Mouse (Mus musculus) liver, embryonic 13.5 days (tissue): ENCODE data around the gene Tcp10c. TPM values are rescaled to one million over a fixed set of nuclear protein-coding genes. Genes with fewer than 3 reads are reported as not detected.
"Not testable (repeated sequence)": the region's sequence is repeated elsewhere in the genome, so short reads cannot be mapped to it uniquely, and the experiment has no call there.

Experiments
- ATAC-seq: fragments of 200-750 bp; cut with Nextera tagmentation; 2 replicates; pipeline ENCODE4 v1.8.0; 2017; ENCODE audit warnings: low read depth, mild to moderate bottlenecking, moderate number of reproducible peaks, moderate library complexity
- DNase-seq: peaks from one replicate; pipeline ENCODE4 v3.0.0; 2022
- H3K27ac ChIP-seq: fragments of 300-500 bp; sonication (generic); 2 replicates; pipeline ENCODE4 v1.5.1; 2015; ENCODE audit warnings: moderate library complexity, mild to moderate bottlenecking, inconsistent platforms
- H3K27me3 ChIP-seq: fragments of 300-500 bp; sonication (generic); 2 replicates; pipeline ENCODE4 v1.6.1; 2015; ENCODE audit warnings: mild to moderate bottlenecking, inconsistent platforms
- H3K36me3 ChIP-seq: fragments of 300-500 bp; sonication (generic); 2 replicates; pipeline ENCODE4 v1.6.1; 2015; ENCODE audit warnings: mild to moderate bottlenecking, inconsistent platforms
- H3K4me1 ChIP-seq: fragments of 300-500 bp; sonication (generic); replicated peaks from 2 replicates; pipeline ENCODE4 v1.6.1; 2015; ENCODE audit warnings: inconsistent platforms
- H3K4me2 ChIP-seq: fragments of 300-500 bp; sonication (generic); 2 replicates; pipeline ENCODE4 v1.6.1; 2015; ENCODE audit warnings: inconsistent platforms, mild to moderate bottlenecking, moderate library complexity
- H3K4me3 ChIP-seq: fragments of 300-500 bp; sonication (generic); replicated peaks from 2 replicates; pipeline ENCODE4 v1.5.1; 2015; ENCODE audit warnings: mild to moderate bottlenecking, inconsistent platforms
- H3K9ac ChIP-seq: fragments of 300-500 bp; sonication (generic); 2 replicates; pipeline ENCODE4 v1.6.1; 2015; ENCODE audit warnings: mild to moderate bottlenecking, inconsistent platforms
- H3K9me3 ChIP-seq: fragments of 300-500 bp; sonication (generic); replicated peaks from 2 replicates; pipeline ENCODE4 v1.6.1; 2016; ENCODE audit warnings: inconsistent platforms
- WGBS: fragments of 180-500 bp; shearing (Covaris S2); methylation state at CpG from one replicate; pipeline ENCODE4 v1.1.7; 2015; ENCODE audit not compliant: insufficient replicate concordance; 5-methylcytosine and 5-hydroxymethylcytosine counted together
- polyA plus RNA-seq: library from polyadenylated mRNA; unstranded; fragments of >200 nt; fragmentation: Nextera tagmentation; extraction: Ambion mirVana; gene quantifications from 2 replicates; pipeline ENCODE4 v1.2.1, GENCODE M21; 2015

Tcp10c gene
- polyA plus RNA-seq, 1 experiment from 2014 or later = not detected

- ATAC-seq, H3K27me3 ChIP-seq, H3K4me2 ChIP-seq, H3K36me3 ChIP-seq, H3K27ac ChIP-seq, H3K9me3 ChIP-seq, DNase-seq, H3K9ac ChIP-seq, H3K4me1 ChIP-seq, H3K4me3 ChIP-seq: not testable (repeated sequence)
- 68% methylated on average over 4 of the region's 5 CpGs for WGBS
Measured at GRCm38 (mm10) chr17:13349563-13349962, 4.8 kb upstream of the Tcp10c start.

- H3K27me3 ChIP-seq, H3K36me3 ChIP-seq, H3K27ac ChIP-seq, DNase-seq, H3K4me3 ChIP-seq, H3K4me1 ChIP-seq, ATAC-seq, H3K9ac ChIP-seq, H3K4me2 ChIP-seq: not testable (repeated sequence)
- H3K9me3 ChIP-seq = peaks cover 21% of the 10 kb centered on the region
- WGBS = 63% methylated on average over 8 of the region's 8 CpGs
Measured at GRCm38 (mm10) chr17:13353249-13353648, 1.1 kb upstream of the Tcp10c start.

GRCm38 (mm10) chr17:13362489-13362888 lies 8.1 kb downstream of the Tcp10c start:
- H3K9ac ChIP-seq, DNase-seq, H3K36me3 ChIP-seq, ATAC-seq, H3K27ac ChIP-seq, H3K4me2 ChIP-seq, H3K4me3 ChIP-seq, H3K27me3 ChIP-seq, H3K4me1 ChIP-seq: not testable (repeated sequence)
- peaks cover 17% of the 10 kb centered on the region for H3K9me3 ChIP-seq
- 65% methylated on average over 2 of the region's 2 CpGs for WGBS

GRCm38 (mm10) chr17:13363773-13364172 lies 9.4 kb downstream of the Tcp10c start:
- peaks cover 22% of the 10 kb centered on the region for H3K9me3 ChIP-seq
- H3K9ac ChIP-seq, ATAC-seq, H3K4me1 ChIP-seq, H3K27me3 ChIP-seq, H3K4me3 ChIP-seq, H3K36me3 ChIP-seq, H3K27ac ChIP-seq, DNase-seq, H3K4me2 ChIP-seq: not testable (repeated sequence)
- 73% methylated on average over 4 of the region's 5 CpGs for WGBS

- WGBS = 66% methylated on average over 9 of the region's 9 CpGs
- H3K4me3 ChIP-seq = not testable (repeated sequence)
Measured at GRCm38 (mm10) chr17:13364196-13364595, 9.8 kb downstream of the Tcp10c start.

GRCm38 (mm10) chr17:13367181-13367580 lies 12.8 kb downstream of the Tcp10c start:
- H3K27ac ChIP-seq, H3K4me3 ChIP-seq, H3K4me2 ChIP-seq, H3K36me3 ChIP-seq, H3K9ac ChIP-seq, ATAC-seq, H3K4me1 ChIP-seq, H3K27me3 ChIP-seq, DNase-seq: not testable (repeated sequence)
- 76% methylated on average over 9 of the region's 9 CpGs for WGBS
- peaks cover 22% of the 10 kb centered on the region for H3K9me3 ChIP-seq

More at GRCm38 (mm10) chr17:13364196-13364595, 9.8 kb downstream of the Tcp10c start:
- not testable (repeated sequence) for ATAC-seq, H3K27me3 ChIP-seq, H3K4me1 ChIP-seq, H3K4me2 ChIP-seq, H3K36me3 ChIP-seq, DNase-seq, H3K27ac ChIP-seq, H3K9ac ChIP-seq
- peaks cover 24% of the 10 kb centered on the region for H3K9me3 ChIP-seq

GRCm38 (mm10) chr17:13368658-13369057 lies 14.3 kb downstream of the Tcp10c start:
- not testable (repeated sequence) for H3K4me3 ChIP-seq, H3K36me3 ChIP-seq, H3K9ac ChIP-seq, H3K4me2 ChIP-seq, DNase-seq, H3K27me3 ChIP-seq, H3K27ac ChIP-seq, H3K4me1 ChIP-seq, ATAC-seq
- WGBS = 70% methylated on average over 7 of the region's 7 CpGs
- H3K9me3 ChIP-seq = peaks cover 18% of the 10 kb centered on the region

GRCm38 (mm10) chr17:13370746-13371145 lies 16.4 kb downstream of the Tcp10c start:
- H3K9me3 ChIP-seq = peaks cover 13% of the 10 kb centered on the region
- not testable (repeated sequence) for DNase-seq, H3K4me1 ChIP-seq, H3K9ac ChIP-seq, ATAC-seq, H3K4me3 ChIP-seq, H3K36me3 ChIP-seq, H3K27ac ChIP-seq, H3K27me3 ChIP-seq, H3K4me2 ChIP-seq
- WGBS = 59% methylated on average over 6 of the region's 6 CpGs

- not testable (repeated sequence) for H3K9me3 ChIP-seq, H3K9ac ChIP-seq, DNase-seq, H3K27ac ChIP-seq, H3K4me1 ChIP-seq, ATAC-seq, H3K4me3 ChIP-seq, H3K4me2 ChIP-seq, H3K36me3 ChIP-seq, H3K27me3 ChIP-seq
- 59% methylated on average over 3 of the region's 3 CpGs for WGBS
Measured at GRCm38 (mm10) chr17:13378341-13378740, 24.0 kb downstream of the Tcp10c start.

- H3K4me3 ChIP-seq, H3K4me2 ChIP-seq, H3K36me3 ChIP-seq, H3K27ac ChIP-seq, H3K9ac ChIP-seq, ATAC-seq, H3K27me3 ChIP-seq, H3K9me3 ChIP-seq, DNase-seq, H3K4me1 ChIP-seq: not testable (repeated sequence)
- WGBS = 61% methylated on average over 7 of the region's 7 CpGs
Measured at GRCm38 (mm10) chr17:13379951-13380615, 25.7 kb downstream of the Tcp10c start.

GRCm38 (mm10) chr17:13381286-13381685 lies 26.9 kb downstream of the Tcp10c start:
- H3K27ac ChIP-seq, H3K9me3 ChIP-seq, H3K4me1 ChIP-seq, H3K4me2 ChIP-seq, ATAC-seq, H3K4me3 ChIP-seq, H3K36me3 ChIP-seq, H3K27me3 ChIP-seq, H3K9ac ChIP-seq, DNase-seq: not testable (repeated sequence)
- WGBS = 68% methylated on average over 2 of the region's 2 CpGs

- H3K27me3 ChIP-seq, H3K4me2 ChIP-seq, H3K4me3 ChIP-seq, H3K9me3 ChIP-seq, H3K9ac ChIP-seq, H3K4me1 ChIP-seq, H3K27ac ChIP-seq, DNase-seq, ATAC-seq, H3K36me3 ChIP-seq: not testable (repeated sequence)
- WGBS = 54% methylated on average over 1 of the region's 4 CpGs
Measured at GRCm38 (mm10) chr17:13391020-13391419, 36.6 kb downstream of the Tcp10c start.
